Mouse (Mus musculus) adrenal gland, adult (tissue): ENCODE data around the gene Proca1.

Experiments
- DNase-seq, 2 experiments: peaks; one replicate each; pipeline ENCODE4 v3.0.0; 2022 to 2023; ENCODE audit warnings: low spot score in 1 of 2; ENCODE audit not compliant: inconsistent age in 2 of 2

Gene Proca1

GRCm38 (mm10) chr11:78165761-78166109, 27.5 kb upstream of the Proca1 start:
- DNase-seq, result no peak

- DNase-seq, result no peak
Observed at GRCm38 (mm10) chr11:78166161-78166560, 27.0 kb upstream of the Proca1 start.

- no peak for DNase-seq
Observed at GRCm38 (mm10) chr11:78166640-78167039, 26.6 kb upstream of the Proca1 start.

- no peak for DNase-seq
Observed at GRCm38 (mm10) chr11:78167257-78167959, 25.8 kb upstream of the Proca1 start.

- DNase-seq, result no peak
Observed at GRCm38 (mm10) chr11:78168541-78169468, 24.4 kb upstream of the Proca1 start.

GRCm38 (mm10) chr11:78170306-78170705, 22.9 kb upstream of the Proca1 start:
- peak in 1 of 2 experiments; percentile 17 for DNase-seq

- no peak for DNase-seq
Observed at GRCm38 (mm10) chr11:78171328-78171727, 21.9 kb upstream of the Proca1 start.

- peak; percentile 25 to 45 for DNase-seq
Observed at GRCm38 (mm10) chr11:78172034-78172747, 21.0 kb upstream of the Proca1 start.

GRCm38 (mm10) chr11:78172748-78173383, 20.3 kb upstream of the Proca1 start:
- peak; percentile 77 to 79 for DNase-seq

GRCm38 (mm10) chr11:78174506-78174905, 18.7 kb upstream of the Proca1 start:
- DNase-seq, result peak in 1 of 2 experiments; percentile 18

GRCm38 (mm10) chr11:78175771-78176401, 17.3 kb upstream of the Proca1 start:
- no peak for DNase-seq

- DNase-seq, result peak; percentile 95 to 98
Observed at GRCm38 (mm10) chr11:78176402-78176862, 16.8 kb upstream of the Proca1 start, which contains the start of the genes Nek8 and Tlcd1. Gene Nek8, minus strand, starts transcription at chr11:78176675. Gene Tlcd1, plus strand, starts transcription at chr11:78176711.

GRCm38 (mm10) chr11:78176905-78177331, 16.3 kb upstream of the Proca1 start:
- no peak for DNase-seq

- DNase-seq, result peak in 1 of 2 experiments; percentile 60
Observed at GRCm38 (mm10) chr11:78177437-78177836, 15.8 kb upstream of the Proca1 start.

GRCm38 (mm10) chr11:78177903-78178858, 15.0 kb upstream of the Proca1 start:
- DNase-seq, result peak; percentile 97 to 99

GRCm38 (mm10) chr11:78178859-78179437, 14.2 kb upstream of the Proca1 start:
- DNase-seq, result peak; percentile 80 to 91

- peak in 1 of 2 experiments; percentile 14 for DNase-seq
Observed at GRCm38 (mm10) chr11:78179438-78179999, 13.7 kb upstream of the Proca1 start.

GRCm38 (mm10) chr11:78180081-78180761, 13.0 kb upstream of the Proca1 start:
- DNase-seq, result peak; percentile 17 to 52
